Mouse (Mus musculus): ENCODE measurements around the gene Smndc1. TPM values are rescaled to one million over a fixed set of nuclear protein-coding genes. Genes with fewer than 3 reads are reported as not detected.
"Not testable (repeated sequence)": the region's sequence is repeated elsewhere in the genome, so short reads cannot be mapped to it uniquely, and the experiment has no call there.

Gene Smndc1
- polyA plus RNA-seq, 1 experiment from 2014 or later = 42.0 TPM

GRCm38 (mm10) chr19:53394956-53395355 lies 4.6 kb upstream of the Smndc1 start:
- DNase-seq; H3K27ac ChIP-seq (replicated peaks; ENCODE audit: low read depth, low read length); H3K36me3 ChIP-seq (ENCODE audit: control insufficient read depth, insufficient read depth, low read length); H3K27me3 ChIP-seq (ENCODE audit: control insufficient read depth, insufficient read depth, low read length); H3K4me1 ChIP-seq (ENCODE audit: control insufficient read depth, insufficient read depth, low read length); H3K4me2 ChIP-seq (ENCODE audit: low read length); H3K9me3 ChIP-seq (ENCODE audit: control insufficient read depth, low read length); H3K4me3 ChIP-seq (replicated peaks; ENCODE audit: low read depth, low read length); H3K9ac ChIP-seq (replicated peaks; ENCODE audit: low read length); ATAC-seq (ENCODE audit: low FRiP score, low TSS enrichment): not testable (repeated sequence)
- WGBS = 65% methylated on average over 3 of the region's 3 CpGs

GRCm38 (mm10) chr19:53394552-53394951 lies 4.2 kb upstream of the Smndc1 start:
- Histone ChIP-seq H3K4me1 (ENCODE audit: control insufficient read depth, insufficient read depth, low read length) (0 out of 2 replicates have a peak, but pooled peaks cover 8% of the 10 kb centered on the region), H3K27ac (replicated peaks; ENCODE audit: low read depth, low read length) (no peak overlapping the region), H3K36me3 (ENCODE audit: control insufficient read depth, insufficient read depth, low read length) (no peaks in the 10 kb centered on the region), H3K4me3 (replicated peaks; ENCODE audit: low read depth, low read length) (no peak overlapping the region), H3K9ac (replicated peaks; ENCODE audit: low read length) (no peak overlapping the region), H3K9me3 (ENCODE audit: control insufficient read depth, low read length) (no peaks in the 10 kb centered on the region), H3K27me3 (ENCODE audit: control insufficient read depth, insufficient read depth, low read length) (no peaks in the 10 kb centered on the region), H3K4me2 (ENCODE audit: low read length) (no peak overlapping the region)
- WGBS = 15% methylated on average over 7 of the region's 7 CpGs
- DNase-seq = peak; percentile 87
- ATAC-seq (ENCODE audit: low FRiP score, low TSS enrichment) = no peak

- Histone ChIP-seq H3K4me2 (ENCODE audit: low read length) (no peak overlapping the region), H3K27ac (replicated peaks; ENCODE audit: low read depth, low read length) (no peak overlapping the region), H3K36me3 (ENCODE audit: control insufficient read depth, insufficient read depth, low read length) (peaks cover 5% of the 10 kb centered on the region), H3K9ac (replicated peaks; ENCODE audit: low read length) (no peak overlapping the region), H3K4me3 (replicated peaks; ENCODE audit: low read depth, low read length) (no peak overlapping the region), H3K9me3 (ENCODE audit: control insufficient read depth, low read length) (no peaks in the 10 kb centered on the region), H3K27me3 (ENCODE audit: control insufficient read depth, insufficient read depth, low read length) (no peaks in the 10 kb centered on the region), H3K4me1 (ENCODE audit: control insufficient read depth, insufficient read depth, low read length) (peaks cover 15% of the 10 kb centered on the region)
- ATAC-seq (ENCODE audit: low FRiP score, low TSS enrichment) = no peak
- no peak for DNase-seq
Measured at GRCm38 (mm10) chr19:53393646-53394045, 3.3 kb upstream of the Smndc1 start.

- H3K4me1 ChIP-seq (ENCODE audit: control insufficient read depth, insufficient read depth, low read length) = peaks cover 15% of the 10 kb centered on the region
- H3K4me3 ChIP-seq (replicated peaks; ENCODE audit: low read depth, low read length) = no peak overlapping the region
- no peaks in the 10 kb centered on the region for H3K9me3 ChIP-seq (ENCODE audit: control insufficient read depth, low read length)
- no peak overlapping the region for H3K27ac ChIP-seq (replicated peaks; ENCODE audit: low read depth, low read length)
- 44% methylated on average over 8 of the region's 8 CpGs for WGBS
- ATAC-seq (ENCODE audit: low FRiP score, low TSS enrichment) (no peak), DNase-seq (no peak)
- H3K36me3 ChIP-seq (ENCODE audit: control insufficient read depth, insufficient read depth, low read length) = peaks cover 12% of the 10 kb centered on the region
- no peak overlapping the region for H3K9ac ChIP-seq (replicated peaks; ENCODE audit: low read length)
- no peaks in the 10 kb centered on the region for H3K27me3 ChIP-seq (ENCODE audit: control insufficient read depth, insufficient read depth, low read length)
- no peak overlapping the region for H3K4me2 ChIP-seq (ENCODE audit: low read length)
Measured at GRCm38 (mm10) chr19:53392781-53393343, 2.5 kb upstream of the Smndc1 start.

GRCm38 (mm10) chr19:53391787-53392186 lies 1.4 kb upstream of the Smndc1 start:
- Histone ChIP-seq H3K27me3 (ENCODE audit: control insufficient read depth, insufficient read depth, low read length) (no peaks in the 10 kb centered on the region), H3K4me3 (replicated peaks; ENCODE audit: low read depth, low read length) (peak overlapping the region; percentile 98; the same call in 1 of the 2 replicates), H3K4me2 (ENCODE audit: low read length) (peak overlapping the region; percentile 89), H3K36me3 (ENCODE audit: control insufficient read depth, insufficient read depth, low read length) (peaks cover 23% of the 10 kb centered on the region), H3K9ac (replicated peaks; ENCODE audit: low read length) (peak overlapping the region; percentile 64; the same call in 1 of the 2 replicates), H3K27ac (replicated peaks; ENCODE audit: low read depth, low read length) (no peak overlapping the region), H3K4me1 (ENCODE audit: control insufficient read depth, insufficient read depth, low read length) (peaks cover 15% of the 10 kb centered on the region), H3K9me3 (ENCODE audit: control insufficient read depth, low read length) (no peaks in the 10 kb centered on the region)
- 86% methylated on average over 5 of the region's 5 CpGs for WGBS
- ATAC-seq (ENCODE audit: low FRiP score, low TSS enrichment) (no peak), DNase-seq (no peak)

GRCm38 (mm10) chr19:53391386-53391785 lies 1.0 kb upstream of the Smndc1 start:
- ATAC-seq (ENCODE audit: low FRiP score, low TSS enrichment) (no peak), DNase-seq (no peak)
- Histone ChIP-seq H3K36me3 (ENCODE audit: control insufficient read depth, insufficient read depth, low read length) (peaks cover 26% of the 10 kb centered on the region), H3K4me3 (replicated peaks; ENCODE audit: low read depth, low read length) (peak overlapping the region; percentile 98), H3K4me1 (ENCODE audit: control insufficient read depth, insufficient read depth, low read length) (peaks cover 15% of the 10 kb centered on the region), H3K27ac (replicated peaks; ENCODE audit: low read depth, low read length) (no peak overlapping the region), H3K27me3 (ENCODE audit: control insufficient read depth, insufficient read depth, low read length) (no peaks in the 10 kb centered on the region), H3K9ac (replicated peaks; ENCODE audit: low read length) (peak overlapping the region; percentile 64), H3K4me2 (ENCODE audit: low read length) (peak overlapping the region; percentile 89), H3K9me3 (ENCODE audit: control insufficient read depth, low read length) (no peaks in the 10 kb centered on the region)
- 45% methylated on average over 8 of the region's 8 CpGs for WGBS

- Histone ChIP-seq H3K9me3 (ENCODE audit: control insufficient read depth, low read length) (no peaks in the 10 kb centered on the region), H3K27me3 (ENCODE audit: control insufficient read depth, insufficient read depth, low read length) (no peaks in the 10 kb centered on the region), H3K4me3 (replicated peaks; ENCODE audit: low read depth, low read length) (peak overlapping the region; percentile 98), H3K27ac (replicated peaks; ENCODE audit: low read depth, low read length) (peak overlapping the region; percentile 96), H3K36me3 (ENCODE audit: control insufficient read depth, insufficient read depth, low read length) (peaks cover 38% of the 10 kb centered on the region), H3K4me2 (ENCODE audit: low read length) (peak overlapping the region; percentile 79), H3K4me1 (ENCODE audit: control insufficient read depth, insufficient read depth, low read length) (peaks cover 15% of the 10 kb centered on the region), H3K9ac (replicated peaks; ENCODE audit: low read length) (peak overlapping the region; percentile 97)
- DNase-seq (no peak), ATAC-seq (ENCODE audit: low FRiP score, low TSS enrichment) (peak; percentile 89)
- under 1% methylated on average over 59 of the region's 59 CpGs for WGBS
Measured at GRCm38 (mm10) chr19:53389851-53390431, 437 bp downstream of the Smndc1 start.

- Histone ChIP-seq H3K4me1 (ENCODE audit: control insufficient read depth, insufficient read depth, low read length) (peaks cover 15% of the 10 kb centered on the region), H3K9me3 (ENCODE audit: control insufficient read depth, low read length) (no peaks in the 10 kb centered on the region), H3K36me3 (ENCODE audit: control insufficient read depth, insufficient read depth, low read length) (peaks cover 44% of the 10 kb centered on the region), H3K4me3 (replicated peaks; ENCODE audit: low read depth, low read length) (peak overlapping the region; percentile 98), H3K9ac (replicated peaks; ENCODE audit: low read length) (peak overlapping the region; percentile 97), H3K27me3 (ENCODE audit: control insufficient read depth, insufficient read depth, low read length) (no peaks in the 10 kb centered on the region), H3K4me2 (ENCODE audit: low read length) (peak overlapping the region; percentile 79), H3K27ac (replicated peaks; ENCODE audit: low read depth, low read length) (peak overlapping the region; percentile 96; the same call in 1 of the 2 replicates)
- ATAC-seq (ENCODE audit: low FRiP score, low TSS enrichment) = no peak
- WGBS = 25% methylated on average over 6 of the region's 6 CpGs
- DNase-seq = no peak
Measured at GRCm38 (mm10) chr19:53389417-53389816, 961 bp downstream of the Smndc1 start.

- H3K4me2 ChIP-seq (ENCODE audit: low read length) = no peak overlapping the region
- H3K36me3 ChIP-seq (ENCODE audit: control insufficient read depth, insufficient read depth, low read length) = peaks cover 87% of the 10 kb centered on the region
- H3K4me1 ChIP-seq (ENCODE audit: control insufficient read depth, insufficient read depth, low read length) = no peaks in the 10 kb centered on the region
- 97% methylated on average over 15 of the region's 15 CpGs for WGBS
- no peak overlapping the region for H3K9ac ChIP-seq (replicated peaks; ENCODE audit: low read length)
- H3K27me3 ChIP-seq (ENCODE audit: control insufficient read depth, insufficient read depth, low read length) = no peaks in the 10 kb centered on the region
- no peaks in the 10 kb centered on the region for H3K9me3 ChIP-seq (ENCODE audit: control insufficient read depth, low read length)
- H3K27ac ChIP-seq (replicated peaks; ENCODE audit: low read depth, low read length) = no peak overlapping the region
- ATAC-seq (ENCODE audit: low FRiP score, low TSS enrichment) (no peak), DNase-seq (no peak)
- H3K4me3 ChIP-seq (replicated peaks; ENCODE audit: low read depth, low read length) = no peak overlapping the region
Measured at GRCm38 (mm10) chr19:53383336-53383735, 7.0 kb downstream of the Smndc1 start.
